Mouse (Mus musculus): ENCODE measurements at regions not wholly inside any gene's neighbourhood (a gene's known extent, or its start where the extent isn't known, plus 50 kb on each side); places are given as distances from the start of the nearest gene placed in this dataset.

- no peak for DNase-seq
Observed at GRCm38 (mm10) chr10:39250039-39250438, 86.4 kb upstream of the Ccn6 start.

GRCm38 (mm10) chr10:39248486-39248885, 84.9 kb upstream of the Ccn6 start:
- no peak for DNase-seq

- no peak for DNase-seq
Observed at GRCm38 (mm10) chr10:39246984-39247383, 83.4 kb upstream of the Ccn6 start.

- no peak for DNase-seq
Observed at GRCm38 (mm10) chr10:39245141-39245540, 81.5 kb upstream of the Ccn6 start.

- no peak for DNase-seq
Observed at GRCm38 (mm10) chr10:39244061-39244460, 80.5 kb upstream of the Ccn6 start.

GRCm38 (mm10) chr10:39242398-39242797, 78.8 kb upstream of the Ccn6 start:
- DNase-seq = no peak

GRCm38 (mm10) chr10:39241922-39242321, 78.3 kb upstream of the Ccn6 start:
- no peak for DNase-seq

- no peak for DNase-seq
Observed at GRCm38 (mm10) chr10:39241486-39241885, 77.9 kb upstream of the Ccn6 start.

- DNase-seq = no peak
Observed at GRCm38 (mm10) chr10:39240966-39241365, 77.4 kb upstream of the Ccn6 start.

GRCm38 (mm10) chr10:39240178-39240791, 76.7 kb upstream of the Ccn6 start:
- no peak for DNase-seq

- peak; percentile 78 for DNase-seq
Observed at GRCm38 (mm10) chr10:39239498-39240177, 76.0 kb upstream of the Ccn6 start.

- DNase-seq = no peak
Observed at GRCm38 (mm10) chr10:39238596-39238995, 75.0 kb upstream of the Ccn6 start.

- no peak for DNase-seq
Observed at GRCm38 (mm10) chr10:39237549-39237948, 74.0 kb upstream of the Ccn6 start.

- no peak for DNase-seq
Observed at GRCm38 (mm10) chr10:39233926-39234450, 70.4 kb upstream of the Ccn6 start.

GRCm38 (mm10) chr10:39233191-39233590, 69.6 kb upstream of the Ccn6 start:
- DNase-seq = no peak

GRCm38 (mm10) chr10:39230634-39231410, 67.2 kb upstream of the Ccn6 start:
- no peak for DNase-seq

GRCm38 (mm10) chr10:39229233-39229632, 65.6 kb upstream of the Ccn6 start:
- DNase-seq = no peak

GRCm38 (mm10) chr10:39228027-39228426, 64.4 kb upstream of the Ccn6 start:
- DNase-seq = no peak

GRCm38 (mm10) chr10:39227499-39227942, 63.9 kb upstream of the Ccn6 start:
- DNase-seq = peak; percentile 60

GRCm38 (mm10) chr10:39226518-39226917, 62.9 kb upstream of the Ccn6 start:
- DNase-seq = no peak

- no peak for DNase-seq
Observed at GRCm38 (mm10) chr10:39224449-39225094, 61.0 kb upstream of the Ccn6 start.

- no peak for DNase-seq
Observed at GRCm38 (mm10) chr10:39221028-39221427, 57.4 kb upstream of the Ccn6 start.

- DNase-seq = no peak
Observed at GRCm38 (mm10) chr10:39219366-39219765, 55.8 kb upstream of the Ccn6 start.

Data from gastrocnemius, postnatal 10 days (tissue).